Mouse (Mus musculus) frontal cortex, postnatal 10 days (tissue): ENCODE measurements at regions not wholly inside any gene's neighbourhood (a gene's known extent, or its start where the extent isn't known, plus 50 kb on each side); places are given as distances from the start of the nearest gene placed in this dataset.

Source experiments
- DNase-seq, 2 experiments: peaks; one replicate each; pipeline ENCODE4 v3.0.0; 2022; ENCODE audit warnings: low spot score in 2 of 2, mixed read lengths in 1 of 2

GRCm38 (mm10) chr8:88417307-88418095, 55.5 kb upstream of the Brd7 start:
- DNase-seq, result peak; percentile 33 to 42

- no peak for DNase-seq
Observed at GRCm38 (mm10) chr8:88423264-88423663, 61.3 kb upstream of the Brd7 start.

GRCm38 (mm10) chr8:88428560-88428959, 66.6 kb upstream of the Brd7 start:
- no peak for DNase-seq

- no peak for DNase-seq
Observed at GRCm38 (mm10) chr8:88431389-88431788, 69.4 kb upstream of the Brd7 start.

GRCm38 (mm10) chr8:88435686-88436085, 73.7 kb upstream of the Brd7 start:
- no peak for DNase-seq

GRCm38 (mm10) chr8:88440219-88440618, 78.2 kb upstream of the Brd7 start:
- no peak for DNase-seq

- DNase-seq, result no peak
Observed at GRCm38 (mm10) chr8:88443397-88443796, 77.8 kb upstream of the Nkd1 start.

- peak; percentile 40 for DNase-seq
Observed at GRCm38 (mm10) chr8:88447406-88447805, 73.7 kb upstream of the Nkd1 start.

GRCm38 (mm10) chr8:88447844-88448535, 73.2 kb upstream of the Nkd1 start:
- DNase-seq, result no peak

GRCm38 (mm10) chr8:88449001-88449400, 72.2 kb upstream of the Nkd1 start:
- DNase-seq, result no peak

GRCm38 (mm10) chr8:88449534-88449933, 71.6 kb upstream of the Nkd1 start:
- DNase-seq, result no peak

- DNase-seq, result no peak
Observed at GRCm38 (mm10) chr8:88450864-88451657, 70.1 kb upstream of the Nkd1 start.

- DNase-seq, result no peak
Observed at GRCm38 (mm10) chr8:88451658-88452500, 69.3 kb upstream of the Nkd1 start.

GRCm38 (mm10) chr8:88452501-88452847, 68.7 kb upstream of the Nkd1 start:
- no peak for DNase-seq

- peak; percentile 36 to 64 for DNase-seq
Observed at GRCm38 (mm10) chr8:88454048-88454696, 67.0 kb upstream of the Nkd1 start.

GRCm38 (mm10) chr8:88454906-88455305, 66.2 kb upstream of the Nkd1 start:
- DNase-seq, result no peak

GRCm38 (mm10) chr8:88455434-88456020, 65.6 kb upstream of the Nkd1 start:
- DNase-seq, result peak in 1 of 2 experiments; percentile 16

- DNase-seq, result no peak
Observed at GRCm38 (mm10) chr8:88459197-88459596, 62.0 kb upstream of the Nkd1 start.

GRCm38 (mm10) chr8:88467756-88468155, 53.4 kb upstream of the Nkd1 start:
- no peak for DNase-seq

- no peak for DNase-seq
Observed at GRCm38 (mm10) chr8:88470931-88471455, 50.2 kb upstream of the Nkd1 start.
